Mouse (Mus musculus): ENCODE measurements around the gene Akr7a5.

Akr7a5 gene

GRCm38 (mm10) chr4:139352832-139353231 lies 42.3 kb downstream of the Akr7a5 start:
- DNase-seq (ENCODE audit: low read depth): no peak

GRCm38 (mm10) chr4:139357211-139357610 lies 46.7 kb downstream of the Akr7a5 start:
- no peak for DNase-seq (ENCODE audit: low read depth)

GRCm38 (mm10) chr4:139360761-139361548 lies 50.4 kb downstream of the Akr7a5 start:
- DNase-seq (ENCODE audit: low read depth): no peak

GRCm38 (mm10) chr4:139367336-139367735 lies 56.8 kb downstream of the Akr7a5 start:
- no peak for DNase-seq (ENCODE audit: low read depth)
